Mouse (Mus musculus) midbrain, embryonic 15.5 days (tissue): ENCODE data around the gene Slc27a1. TPM values are rescaled to one million over a fixed set of nuclear protein-coding genes. Genes with fewer than 3 reads are reported as not detected.

Experiments used
- ATAC-seq: fragments of 200-750 bp; cut with Nextera tagmentation; replicated peaks from 2 replicates; pipeline ENCODE4 v1.8.0; 2017; ENCODE audit warnings: moderate TSS enrichment
- H3K27ac ChIP-seq: fragments of 300-500 bp; sonication (generic); 2 replicates; pipeline ENCODE4 v1.5.1; 2015; ENCODE audit warnings: mild to moderate bottlenecking, inconsistent platforms
- H3K27me3 ChIP-seq: fragments of 300-500 bp; sonication (generic); replicated peaks from 2 replicates; pipeline ENCODE4 v1.6.1; 2015; ENCODE audit warnings: inconsistent platforms
- H3K36me3 ChIP-seq: fragments of 300-500 bp; sonication (generic); replicated peaks from 2 replicates; pipeline ENCODE4 v1.6.1; 2015; ENCODE audit warnings: inconsistent platforms
- H3K4me1 ChIP-seq: fragments of 300-500 bp; sonication (generic); 2 replicates; pipeline ENCODE4 v1.6.1; 2015; ENCODE audit warnings: inconsistent platforms
- H3K4me2 ChIP-seq: fragments of 300-500 bp; sonication (generic); 2 replicates; pipeline ENCODE4 v1.6.1; 2015; ENCODE audit warnings: inconsistent platforms, mild to moderate bottlenecking, moderate library complexity
- H3K4me3 ChIP-seq: fragments of 300-500 bp; sonication (generic); 2 replicates; pipeline ENCODE4 v1.5.1; 2015; ENCODE audit warnings: mild to moderate bottlenecking, inconsistent platforms
- H3K9ac ChIP-seq: fragments of 300-500 bp; sonication (generic); 2 replicates; pipeline ENCODE4 v1.6.1; 2015; ENCODE audit warnings: mild to moderate bottlenecking, inconsistent platforms
- H3K9me3 ChIP-seq: fragments of 300-500 bp; sonication (generic); 2 replicates; pipeline ENCODE4 v1.6.1; 2016; ENCODE audit warnings: inconsistent platforms
- WGBS: fragments of 180-500 bp; shearing (Covaris S2); methylation state at CpG from one replicate; pipeline ENCODE4 v1.1.7; 2015; ENCODE audit warnings: mixed read lengths; 5-methylcytosine and 5-hydroxymethylcytosine counted together
- polyA plus RNA-seq: library from polyadenylated mRNA; unstranded; fragments of >200 nt; fragmentation: Nextera tagmentation; extraction: Ambion mirVana; gene quantifications from 2 replicates; pipeline ENCODE4 v1.2.1, GENCODE M21; 2015

Slc27a1 gene
- polyA plus RNA-seq, 1 experiment from 2014 or later, result 67.4 TPM

- Histone ChIP-seq H3K27me3 (peaks cover 20% of the 10 kb centered on the region), H3K4me3 (peak within 1 kb of the TSS; percentile 26), H3K9me3 (no peaks in the 10 kb centered on the region), H3K9ac (no peak within 1 kb of the TSS), H3K4me1 (peaks cover 8% of the 10 kb centered on the region), H3K36me3 (no peaks in the 10 kb centered on the region), H3K27ac (no peak within 1 kb of the TSS), H3K4me2 (peak within 1 kb of the TSS; percentile 46)
- ATAC-seq, result no peak
- 4% methylated on average over 37 of the region's 37 CpGs for WGBS
These were observed 31.4 kb upstream of the Slc27a1 start, which contains the start of gene Bst2 for GRCm38 (mm10) chr8:71537028-71537867. TSS of gene Bst2 (minus strand) at chr8:71537456.

GRCm38 (mm10) chr8:71542632-71543343 is 25.9 kb upstream of the Slc27a1 start, which contains the start of gene Mvb12a:
TSS of gene Mvb12a (plus strand) at chr8:71542922.
- peak within 1 kb of the TSS; percentile 73 for H3K4me2 ChIP-seq
- H3K4me1 ChIP-seq, result peaks cover 11% of the 10 kb centered on the region
- no peaks in the 10 kb centered on the region for H3K9me3 ChIP-seq
- 0% methylated on average over 55 of the region's 55 CpGs for WGBS
- peak; percentile 97 for ATAC-seq
- peaks cover 13% of the 10 kb centered on the region for H3K36me3 ChIP-seq
- H3K9ac ChIP-seq, result peak within 1 kb of the TSS; percentile 89
- peaks cover 3% of the 10 kb centered on the region for H3K27me3 ChIP-seq
- H3K4me3 ChIP-seq, result peak within 1 kb of the TSS; percentile 80
- peak within 1 kb of the TSS; percentile 72 for H3K27ac ChIP-seq

GRCm38 (mm10) chr8:71543755-71544154 is 24.9 kb upstream of the Slc27a1 start:
- peaks cover 17% of the 10 kb centered on the region for H3K36me3 ChIP-seq
- peak overlapping the region; percentile 73 for H3K4me2 ChIP-seq
- ATAC-seq, result no peak
- peak overlapping the region; percentile 89 for H3K9ac ChIP-seq
- peaks cover 11% of the 10 kb centered on the region for H3K4me1 ChIP-seq
- no peaks in the 10 kb centered on the region for H3K27me3 ChIP-seq
- no peaks in the 10 kb centered on the region for H3K9me3 ChIP-seq
- H3K27ac ChIP-seq, result no peak overlapping the region
- H3K4me3 ChIP-seq, result peak overlapping the region; percentile 80
- WGBS, result 90% methylated on average over 9 of the region's 9 CpGs

GRCm38 (mm10) chr8:71545053-71545452 is 23.6 kb upstream of the Slc27a1 start:
- H3K9ac ChIP-seq, result no peak overlapping the region
- no peak overlapping the region for H3K4me2 ChIP-seq
- no peak for ATAC-seq
- H3K27ac ChIP-seq, result no peak overlapping the region
- 90% methylated on average over 11 of the region's 11 CpGs for WGBS
- no peaks in the 10 kb centered on the region for H3K9me3 ChIP-seq
- peaks cover 11% of the 10 kb centered on the region for H3K4me1 ChIP-seq
- H3K27me3 ChIP-seq, result no peaks in the 10 kb centered on the region
- no peak overlapping the region for H3K4me3 ChIP-seq
- peaks cover 19% of the 10 kb centered on the region for H3K36me3 ChIP-seq

- Histone ChIP-seq H3K4me1 (peaks cover 11% of the 10 kb centered on the region), H3K27me3 (no peaks in the 10 kb centered on the region), H3K9me3 (no peaks in the 10 kb centered on the region), H3K4me2 (no peak overlapping the region), H3K4me3 (no peak overlapping the region), H3K36me3 (peaks cover 19% of the 10 kb centered on the region), H3K9ac (no peak overlapping the region), H3K27ac (no peak overlapping the region)
- ATAC-seq, result no peak
- 84% methylated on average over 7 of the region's 7 CpGs for WGBS
These were observed 21.1 kb upstream of the Slc27a1 start for GRCm38 (mm10) chr8:71547590-71547989.

GRCm38 (mm10) chr8:71550754-71551153 is 17.9 kb upstream of the Slc27a1 start:
- 68% methylated on average over 7 of the region's 7 CpGs for WGBS
- peaks cover 1% of the 10 kb centered on the region; the same call in 1 of the 2 replicates for H3K27me3 ChIP-seq
- no peak overlapping the region for H3K27ac ChIP-seq
- H3K4me3 ChIP-seq, result no peak overlapping the region
- H3K36me3 ChIP-seq, result peaks cover 15% of the 10 kb centered on the region
- H3K9me3 ChIP-seq, result no peaks in the 10 kb centered on the region
- H3K9ac ChIP-seq, result no peak overlapping the region
- no peaks in the 10 kb centered on the region for H3K4me1 ChIP-seq
- ATAC-seq, result no peak
- no peak overlapping the region for H3K4me2 ChIP-seq

- H3K4me1 ChIP-seq, result no peaks in the 10 kb centered on the region
- H3K4me3 ChIP-seq, result no peak overlapping the region
- WGBS, result 78% methylated on average over 6 of the region's 6 CpGs
- H3K9ac ChIP-seq, result no peak overlapping the region
- no peak overlapping the region for H3K27ac ChIP-seq
- H3K4me2 ChIP-seq, result no peak overlapping the region
- no peak for ATAC-seq
- H3K9me3 ChIP-seq, result no peaks in the 10 kb centered on the region
- H3K36me3 ChIP-seq, result peaks cover 5% of the 10 kb centered on the region
- H3K27me3 ChIP-seq, result peaks cover 18% of the 10 kb centered on the region
These were observed 15.9 kb upstream of the Slc27a1 start for GRCm38 (mm10) chr8:71552770-71553169.

- Histone ChIP-seq H3K4me3 (no peak overlapping the region), H3K9me3 (no peaks in the 10 kb centered on the region), H3K9ac (no peak overlapping the region), H3K36me3 (no peaks in the 10 kb centered on the region), H3K4me1 (peaks cover 9% of the 10 kb centered on the region; the same call in 1 of the 2 replicates), H3K4me2 (no peak overlapping the region), H3K27me3 (peaks cover 30% of the 10 kb centered on the region), H3K27ac (no peak overlapping the region)
- no peak for ATAC-seq
- 76% methylated on average over 6 of the region's 6 CpGs for WGBS
These were observed 14.7 kb upstream of the Slc27a1 start for GRCm38 (mm10) chr8:71554001-71554400.

- Histone ChIP-seq H3K27me3 (peaks cover 36% of the 10 kb centered on the region), H3K27ac (no peak overlapping the region)
- WGBS, result 86% methylated on average over 2 of the region's 2 CpGs
These were observed 14.0 kb upstream of the Slc27a1 start for GRCm38 (mm10) chr8:71554644-71555043.

GRCm38 (mm10) chr8:71558071-71558957 is 10.4 kb upstream of the Slc27a1 start, which contains the start of gene Tmem221:
TSS of gene Tmem221 (minus strand) at chr8:71558871.
- no peak for ATAC-seq
- H3K27ac ChIP-seq, result no peak within 1 kb of the TSS
- H3K9ac ChIP-seq, result 0 out of 2 replicates have a peak within 1 kb of the TSS, but pooled peaks have one; percentile 5
- peak within 1 kb of the TSS; percentile 34 for H3K4me2 ChIP-seq
- 4% methylated on average over 69 of the region's 70 CpGs for WGBS
- peak within 1 kb of the TSS; percentile 20 for H3K4me3 ChIP-seq
- peaks cover 70% of the 10 kb centered on the region for H3K27me3 ChIP-seq
- H3K4me1 ChIP-seq, result peaks cover 18% of the 10 kb centered on the region
- H3K36me3 ChIP-seq, result no peaks in the 10 kb centered on the region
- no peaks in the 10 kb centered on the region for H3K9me3 ChIP-seq

More at GRCm38 (mm10) chr8:71554644-71555043, 14.0 kb upstream of the Slc27a1 start:
- ATAC-seq, result no peak
- Histone ChIP-seq H3K36me3 (no peaks in the 10 kb centered on the region), H3K4me1 (peaks cover 10% of the 10 kb centered on the region; the same call in 1 of the 2 replicates), H3K4me3 (no peak overlapping the region), H3K9me3 (no peaks in the 10 kb centered on the region), H3K4me2 (no peak overlapping the region), H3K9ac (no peak overlapping the region)

- H3K9ac ChIP-seq, result no peak overlapping the region
- 2% methylated on average over 24 of the region's 24 CpGs for WGBS
- H3K4me1 ChIP-seq, result peaks cover 18% of the 10 kb centered on the region
- peaks cover 70% of the 10 kb centered on the region for H3K27me3 ChIP-seq
- no peak for ATAC-seq
- peak overlapping the region; percentile 20 for H3K4me3 ChIP-seq
- H3K9me3 ChIP-seq, result no peaks in the 10 kb centered on the region
- H3K36me3 ChIP-seq, result no peaks in the 10 kb centered on the region
- H3K4me2 ChIP-seq, result peak overlapping the region; percentile 34
- no peak overlapping the region for H3K27ac ChIP-seq
These were observed 9.6 kb upstream of the Slc27a1 start for GRCm38 (mm10) chr8:71558958-71559690.
